Mouse (Mus musculus) stomach, embryonic 15.5 days (tissue): ENCODE measurements around the gene Trip13. TPM values are rescaled to one million over a fixed set of nuclear protein-coding genes. Genes with fewer than 3 reads are reported as not detected.
A peak's percentile ranks its signal among the peaks of the same experiment; 100 is the strongest.

ENCODE experiments used
- ATAC-seq: fragments of 200-750 bp; cut with Nextera tagmentation; 2 replicates; pipeline ENCODE4 v1.8.0; 2017; ENCODE audit warnings: low read depth, moderate number of reproducible peaks, moderate TSS enrichment; ENCODE audit not compliant: insufficient read depth, low FRiP score
- H3K27ac ChIP-seq: fragments of 300-500 bp; sonication (generic); 2 replicates; pipeline ENCODE4 v1.5.1; 2015; ENCODE audit warnings: mild to moderate bottlenecking, inconsistent platforms
- H3K27me3 ChIP-seq: fragments of 300-500 bp; sonication (generic); replicated peaks from 2 replicates; pipeline ENCODE4 v1.6.1; 2015; ENCODE audit warnings: inconsistent platforms
- H3K36me3 ChIP-seq: fragments of 300-500 bp; sonication (generic); 2 replicates; pipeline ENCODE4 v1.6.1; 2015; ENCODE audit warnings: inconsistent platforms
- H3K4me1 ChIP-seq: fragments of 300-500 bp; sonication (generic); 2 replicates; pipeline ENCODE4 v1.6.1; 2015; ENCODE audit warnings: inconsistent platforms
- H3K4me2 ChIP-seq: fragments of 300-500 bp; sonication (generic); 2 replicates; pipeline ENCODE4 v1.6.1; 2015; ENCODE audit warnings: mild to moderate bottlenecking, inconsistent platforms
- H3K4me3 ChIP-seq: fragments of 300-500 bp; sonication (generic); replicated peaks from 2 replicates; pipeline ENCODE4 v1.5.1; 2015; ENCODE audit warnings: inconsistent platforms
- H3K9ac ChIP-seq: fragments of 300-500 bp; sonication (generic); 2 replicates; pipeline ENCODE4 v1.6.1; 2015; ENCODE audit warnings: inconsistent platforms
- H3K9me3 ChIP-seq: fragments of 300-500 bp; sonication (generic); 2 replicates; pipeline ENCODE4 v1.6.1; 2016; ENCODE audit warnings: inconsistent platforms
- WGBS: fragments of 180-500 bp; shearing (Covaris S2); methylation state at CpG from one replicate; pipeline ENCODE4 v1.1.7; 2015; 5-methylcytosine and 5-hydroxymethylcytosine counted together
- polyA plus RNA-seq: library from polyadenylated mRNA; unstranded; fragments of >200 nt; fragmentation: Nextera tagmentation; extraction: Ambion mirVana; gene quantifications from 2 replicates; pipeline ENCODE4 v1.2.1, GENCODE M21; 2015

Trip13 gene
- 32.8 and 35.9 TPM in 2 replicates for polyA plus RNA-seq

GRCm38 (mm10) chr13:73937321-73938176 lies at the start of gene Trip13, which contains the start of gene Brd9:
Trip13 (minus strand) TSS chr13:73937784.
Brd9 (plus strand) TSS chr13:73937811.
- Histone ChIP-seq H3K36me3 (peaks cover 12% of the 10 kb centered on the region), H3K4me1 (peaks cover 12% of the 10 kb centered on the region; the same call in 1 of the 2 replicates), H3K27me3 (no peaks in the 10 kb centered on the region), H3K9me3 (no peaks in the 10 kb centered on the region), H3K27ac (peak within 1 kb of the TSS; percentile 93), H3K9ac (peak within 1 kb of the TSS; percentile 51), H3K4me3 (peak within 1 kb of the TSS; percentile 73), H3K4me2 (peak within 1 kb of the TSS; percentile 57)
- ATAC-seq, result peak; percentile 97
- under 1% methylated on average over 82 of the region's 82 CpGs for WGBS

GRCm38 (mm10) chr13:73976935-73977334 lies 39.4 kb upstream of the Trip13 start:
- no peak for ATAC-seq
- Histone ChIP-seq H3K9me3 (no peaks in the 10 kb centered on the region), H3K27me3 (no peaks in the 10 kb centered on the region), H3K27ac (no peak overlapping the region), H3K4me1 (no peaks in the 10 kb centered on the region), H3K9ac (no peak overlapping the region), H3K4me3 (no peak overlapping the region), H3K4me2 (no peak overlapping the region), H3K36me3 (no peaks in the 10 kb centered on the region)
- 86% methylated on average over 5 of the region's 5 CpGs for WGBS

- Histone ChIP-seq H3K4me3 (no peak overlapping the region), H3K36me3 (no peaks in the 10 kb centered on the region), H3K4me1 (peaks cover 4% of the 10 kb centered on the region; the same call in 1 of the 2 replicates), H3K4me2 (no peak overlapping the region), H3K9ac (no peak overlapping the region), H3K27me3 (no peaks in the 10 kb centered on the region), H3K27ac (no peak overlapping the region), H3K9me3 (no peaks in the 10 kb centered on the region)
- ATAC-seq, result no peak
- 81% methylated on average over 3 of the region's 3 CpGs for WGBS
Measured at GRCm38 (mm10) chr13:73974523-73974922, 36.9 kb upstream of the Trip13 start.

- Histone ChIP-seq H3K4me1 (peaks cover 4% of the 10 kb centered on the region; the same call in 1 of the 2 replicates), H3K27me3 (no peaks in the 10 kb centered on the region), H3K27ac (no peak overlapping the region), H3K9me3 (no peaks in the 10 kb centered on the region), H3K9ac (no peak overlapping the region), H3K4me3 (0 out of 2 replicates have a peak overlapping the region, but pooled peaks have one; percentile 17), H3K36me3 (no peaks in the 10 kb centered on the region), H3K4me2 (peak overlapping the region; percentile 43)
- ATAC-seq, result peak; percentile 64; the same call in 1 of the 2 replicates
- WGBS, result 22% methylated on average over 12 of the region's 12 CpGs
Measured at GRCm38 (mm10) chr13:73970545-73971448, 33.2 kb upstream of the Trip13 start.

GRCm38 (mm10) chr13:73963551-73963950 lies 26.0 kb upstream of the Trip13 start, which contains the start of gene Zdhhc11:
Zdhhc11 (plus strand) TSS chr13:73963851.
- WGBS, result 83% methylated on average over 5 of the region's 5 CpGs
- Histone ChIP-seq H3K36me3 (peaks cover 21% of the 10 kb centered on the region; the same call in 1 of the 2 replicates), H3K27me3 (no peaks in the 10 kb centered on the region), H3K4me3 (no peak within 1 kb of the TSS), H3K9ac (no peak within 1 kb of the TSS), H3K4me1 (no peaks in the 10 kb centered on the region), H3K27ac (no peak within 1 kb of the TSS), H3K4me2 (no peak within 1 kb of the TSS), H3K9me3 (no peaks in the 10 kb centered on the region)
- ATAC-seq, result no peak

- Histone ChIP-seq H3K9me3 (no peaks in the 10 kb centered on the region), H3K4me1 (no peaks in the 10 kb centered on the region), H3K4me2 (no peak overlapping the region), H3K36me3 (peaks cover 36% of the 10 kb centered on the region; the same call in 1 of the 2 replicates), H3K4me3 (no peak overlapping the region), H3K27ac (no peak overlapping the region), H3K27me3 (no peaks in the 10 kb centered on the region), H3K9ac (no peak overlapping the region)
- 87% methylated on average over 4 of the region's 4 CpGs for WGBS
- no peak for ATAC-seq
Measured at GRCm38 (mm10) chr13:73961177-73961576, 23.6 kb upstream of the Trip13 start.

GRCm38 (mm10) chr13:73960117-73960652 lies 22.6 kb upstream of the Trip13 start:
- Histone ChIP-seq H3K9ac (no peak overlapping the region), H3K9me3 (no peaks in the 10 kb centered on the region), H3K36me3 (peaks cover 39% of the 10 kb centered on the region; the same call in 1 of the 2 replicates), H3K4me2 (no peak overlapping the region), H3K27ac (no peak overlapping the region), H3K4me3 (no peak overlapping the region), H3K4me1 (no peaks in the 10 kb centered on the region), H3K27me3 (no peaks in the 10 kb centered on the region)
- WGBS, result 88% methylated on average over 10 of the region's 10 CpGs
- ATAC-seq, result no peak

GRCm38 (mm10) chr13:73955531-73955930 lies 17.9 kb upstream of the Trip13 start:
- Histone ChIP-seq H3K4me1 (no peaks in the 10 kb centered on the region), H3K36me3 (peaks cover 44% of the 10 kb centered on the region; the same call in 1 of the 2 replicates), H3K27me3 (no peaks in the 10 kb centered on the region), H3K4me2 (no peak overlapping the region), H3K27ac (no peak overlapping the region), H3K9me3 (no peaks in the 10 kb centered on the region), H3K4me3 (no peak overlapping the region), H3K9ac (no peak overlapping the region)
- 87% methylated on average over 5 of the region's 5 CpGs for WGBS
- ATAC-seq, result no peak

GRCm38 (mm10) chr13:73954666-73955065 lies 17.1 kb upstream of the Trip13 start:
- no peak overlapping the region for H3K4me3 ChIP-seq
- no peaks in the 10 kb centered on the region for H3K9me3 ChIP-seq
- H3K27ac ChIP-seq, result no peak overlapping the region
- no peak overlapping the region for H3K4me2 ChIP-seq
- no peaks in the 10 kb centered on the region for H3K27me3 ChIP-seq
- no peak overlapping the region for H3K9ac ChIP-seq
- 64% methylated on average over 6 of the region's 6 CpGs for WGBS
- H3K4me1 ChIP-seq, result no peaks in the 10 kb centered on the region
- ATAC-seq, result no peak
- peaks cover 43% of the 10 kb centered on the region for H3K36me3 ChIP-seq

GRCm38 (mm10) chr13:73953551-73954130 lies 16.1 kb upstream of the Trip13 start:
- no peak overlapping the region for H3K4me3 ChIP-seq
- H3K4me1 ChIP-seq, result no peaks in the 10 kb centered on the region
- H3K36me3 ChIP-seq, result peaks cover 40% of the 10 kb centered on the region
- H3K4me2 ChIP-seq, result no peak overlapping the region
- ATAC-seq, result no peak
- H3K27ac ChIP-seq, result no peak overlapping the region
- H3K9ac ChIP-seq, result no peak overlapping the region
- H3K9me3 ChIP-seq, result no peaks in the 10 kb centered on the region
- H3K27me3 ChIP-seq, result no peaks in the 10 kb centered on the region
- 91% methylated on average over 1 of the region's 1 CpGs for whole genome bisulfite sequencing

GRCm38 (mm10) chr13:73944606-73945005 lies 7.0 kb upstream of the Trip13 start:
- WGBS, result 82% methylated on average over 9 of the region's 9 CpGs
- Histone ChIP-seq H3K4me2 (no peak overlapping the region), H3K36me3 (peaks cover 44% of the 10 kb centered on the region), H3K4me3 (no peak overlapping the region), H3K9me3 (no peaks in the 10 kb centered on the region), H3K27ac (no peak overlapping the region), H3K27me3 (no peaks in the 10 kb centered on the region), H3K4me1 (no peaks in the 10 kb centered on the region), H3K9ac (no peak overlapping the region)
- no peak for ATAC-seq
